Mouse (Mus musculus): ENCODE results near the gene Spib. TPM values are rescaled to one million over a fixed set of nuclear protein-coding genes. Genes with fewer than 3 reads are reported as not detected.
A peak's percentile ranks its signal among the peaks of the same experiment; 100 is the strongest.

Spib gene
- total RNA-seq, 4 experiments from 2014 or later: 0.16 TPM; not detected in 3

DNA sequence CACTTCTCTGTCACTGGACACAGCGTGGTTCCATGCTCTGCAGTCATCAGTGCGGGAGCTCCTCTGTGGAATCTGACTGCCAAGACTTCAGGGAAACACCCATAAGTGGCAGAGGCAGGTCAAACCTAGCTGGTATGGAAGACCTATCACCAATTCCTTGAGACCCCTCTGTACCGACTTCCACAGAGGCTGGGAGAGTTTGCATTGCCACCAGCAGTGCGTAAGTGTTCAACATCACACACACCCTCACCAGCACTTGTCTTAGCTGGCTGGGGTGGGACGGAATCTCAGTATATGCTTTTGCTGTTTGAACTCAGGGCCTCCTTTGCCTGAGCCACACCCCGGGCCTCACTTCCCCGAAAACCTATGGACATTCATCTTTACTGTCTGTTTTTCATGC lies 43.9 kb downstream of the Spib start:
- DNase-seq (ENCODE audit: low spot score in 2 of 2): no peak

GRCm38 (mm10) chr7:44486927-44487575 lies 44.8 kb downstream of the Spib start:
- no peak for DNase-seq (ENCODE audit: low spot score in 2 of 2)

GRCm38 (mm10) chr7:44485572-44486195 lies 46.2 kb downstream of the Spib start:
- no peak for DNase-seq (ENCODE audit: low spot score in 2 of 2)

GRCm38 (mm10) chr7:44484841-44485571 lies 46.9 kb downstream of the Spib start:
- peak; percentile 72 to 88 for DNase-seq (ENCODE audit: low spot score in 2 of 2)

DNA sequence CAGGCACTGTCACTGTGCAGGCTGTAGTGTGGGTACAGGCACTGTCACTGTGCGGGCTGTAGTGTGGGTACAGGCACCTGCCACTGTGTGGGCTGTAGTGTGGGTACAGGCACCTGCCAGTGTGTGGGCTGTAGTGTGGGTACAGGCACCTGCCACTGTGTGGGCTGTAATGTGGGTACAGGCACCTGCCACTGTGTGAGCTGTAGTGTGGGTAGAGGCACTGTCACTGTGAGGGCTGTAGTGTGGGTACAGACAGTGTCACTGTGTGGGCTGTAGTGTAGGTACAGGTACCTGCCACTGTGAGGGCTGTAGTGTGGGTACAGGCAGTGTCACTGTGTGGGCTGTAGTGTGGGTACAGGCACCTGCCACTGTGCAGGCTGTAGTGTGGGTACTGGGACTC lies 47.8 kb downstream of the Spib start:
- no peak for DNase-seq (ENCODE audit: low spot score in 2 of 2)

GRCm38 (mm10) chr7:44482836-44483435 lies 48.9 kb downstream of the Spib start:
- no peak for DNase-seq (ENCODE audit: low spot score in 2 of 2)

Small RNA genes within 50 kb of the gene (microRNA-seq; reads per million reads assigned to microRNA genes)
- 0 to 1.9 reads per million in 2 experiments for gene Mir7053

Other genes starting within 250 kb of the Spib start
- gene Clec11a, start 225.2 kb downstream of the Spib start, total RNA-seq (2022): 1 to 10 TPM; 3.6 to 4.2 (median 3.6) TPM
- 100 to 1,000 TPM; 568 to 623 (median 583) TPM for gene Shank1, start 221.8 kb downstream of the Spib start, total RNA-seq (2022)
- gene Syt3, start 148.0 kb downstream of the Spib start, total RNA-seq (2022): 10 to 100 TPM; 82.9 to 94.7 (median 87.0) TPM
- gene 1700008O03Rik, start 146.3 kb downstream of the Spib start, total RNA-seq (2022): 1 to 10 TPM; 2.2 to 4.3 (median 2.8) TPM
- gene Lrrc4b, start 103.1 kb downstream of the Spib start, total RNA-seq (2022): 100 to 1,000 TPM; 278 to 302 (median 291) TPM
- gene Aspdh, start 66.7 kb downstream of the Spib start, total RNA-seq (2022): 10 to 100 TPM; 11.1 to 13.6 (median 12.4) TPM
- gene Josd2, start 64.1 kb downstream of the Spib start, total RNA-seq (2022): 100 to 1,000 TPM in 2 of 4 experiments, 10 to 100 TPM in 2; 97.1 to 114 (median 103) TPM
- gene Emc10, start 35.5 kb downstream of the Spib start, total RNA-seq (2022): 100 to 1,000 TPM; 201 to 225 (median 215) TPM
- gene Fam71e1, start 35.5 kb downstream of the Spib start, total RNA-seq (2022): 10 to 100 TPM; 15.5 to 21.6 (median 19.0) TPM
- under 1 TPM in 3 of 4 experiments, not detected in 1; 0.10 to 0.57 (median 0.14) TPM for gene Mybpc2, start 7.4 kb downstream of the Spib start, total RNA-seq (2022)
- gene Pold1, start 16.8 kb upstream of the Spib start, total RNA-seq (2022): 10 to 100 TPM in 2 of 4 experiments, 1 to 10 TPM in 2; 8.2 to 11.5 (median 10.2) TPM
- gene Nr1h2, start 21.9 kb upstream of the Spib start, total RNA-seq (2022): 10 to 100 TPM; 57.2 to 67.9 (median 61.1) TPM
- under 1 TPM in 1 of 4 experiments, not detected in 3; 0.65 TPM for gene Napsa, start 40.3 kb upstream of the Spib start, total RNA-seq (2022)
- gene Kcnc3, start 58.6 kb upstream of the Spib start, total RNA-seq (2022): 100 to 1,000 TPM; 133 to 157 (median 145) TPM
- gene Myh14, start 138.8 kb upstream of the Spib start, total RNA-seq (2022): 10 to 100 TPM; 26.6 to 36.6 (median 32.8) TPM
- not detected for gene Izumo2, start 176.7 kb upstream of the Spib start, total RNA-seq (2022)
- 10 to 100 TPM; 27.7 to 34.6 (median 33.7) TPM for gene Vrk3, start 216.3 kb upstream of the Spib start, total RNA-seq (2022)
- gene Zfp473, start 219.0 kb upstream of the Spib start, total RNA-seq (2022): under 1 TPM; 0.31 to 0.70 (median 0.60) TPM

All from layer of hippocampus, adult 8-10 months (tissue).